Mouse (Mus musculus): ENCODE data around the gene Naa15.
"Not testable (repeated sequence)": the region's sequence is repeated elsewhere in the genome, so short reads cannot be mapped to it uniquely, and the experiment has no call there.

Naa15 gene

GRCm38 (mm10) chr3:51394881-51395280 is 20.1 kb upstream of the Naa15 start:
- DNase-seq (ENCODE audit: low spot score) = no peak

DNA sequence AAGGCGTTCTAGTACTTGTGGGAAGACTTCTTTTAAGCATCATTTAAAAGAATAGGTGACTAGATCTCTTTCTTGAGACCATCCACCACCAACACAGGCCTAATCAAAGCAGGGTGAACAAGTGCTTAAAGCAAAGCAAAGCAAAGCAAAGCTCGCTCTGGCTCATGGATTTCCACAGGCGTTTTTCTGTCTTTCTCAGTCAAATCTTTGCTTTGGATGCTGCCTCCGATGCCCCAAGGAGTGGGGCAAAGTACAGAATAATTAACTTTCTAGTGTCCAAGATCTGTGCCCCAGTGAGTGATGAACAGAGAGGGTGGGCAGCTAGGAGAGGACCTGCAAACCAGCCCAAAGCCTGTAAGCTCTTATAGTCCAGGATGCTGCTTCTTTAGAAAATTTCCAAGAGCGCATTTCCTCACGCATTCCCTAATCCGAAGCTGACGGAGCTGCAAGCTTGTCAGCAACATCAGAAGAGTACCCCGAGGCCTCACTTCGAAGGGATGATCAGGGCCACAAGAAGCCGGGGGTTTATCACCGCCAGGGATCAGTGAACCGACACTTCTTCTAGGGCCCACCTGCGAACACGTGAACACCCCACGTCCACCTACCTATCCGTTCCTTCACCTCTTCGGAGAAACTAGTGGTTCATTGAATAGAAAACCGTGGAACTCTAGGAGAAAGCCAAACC is 19.3 kb upstream of the Naa15 start:
- DNase-seq (ENCODE audit: low spot score) = no peak

DNA sequence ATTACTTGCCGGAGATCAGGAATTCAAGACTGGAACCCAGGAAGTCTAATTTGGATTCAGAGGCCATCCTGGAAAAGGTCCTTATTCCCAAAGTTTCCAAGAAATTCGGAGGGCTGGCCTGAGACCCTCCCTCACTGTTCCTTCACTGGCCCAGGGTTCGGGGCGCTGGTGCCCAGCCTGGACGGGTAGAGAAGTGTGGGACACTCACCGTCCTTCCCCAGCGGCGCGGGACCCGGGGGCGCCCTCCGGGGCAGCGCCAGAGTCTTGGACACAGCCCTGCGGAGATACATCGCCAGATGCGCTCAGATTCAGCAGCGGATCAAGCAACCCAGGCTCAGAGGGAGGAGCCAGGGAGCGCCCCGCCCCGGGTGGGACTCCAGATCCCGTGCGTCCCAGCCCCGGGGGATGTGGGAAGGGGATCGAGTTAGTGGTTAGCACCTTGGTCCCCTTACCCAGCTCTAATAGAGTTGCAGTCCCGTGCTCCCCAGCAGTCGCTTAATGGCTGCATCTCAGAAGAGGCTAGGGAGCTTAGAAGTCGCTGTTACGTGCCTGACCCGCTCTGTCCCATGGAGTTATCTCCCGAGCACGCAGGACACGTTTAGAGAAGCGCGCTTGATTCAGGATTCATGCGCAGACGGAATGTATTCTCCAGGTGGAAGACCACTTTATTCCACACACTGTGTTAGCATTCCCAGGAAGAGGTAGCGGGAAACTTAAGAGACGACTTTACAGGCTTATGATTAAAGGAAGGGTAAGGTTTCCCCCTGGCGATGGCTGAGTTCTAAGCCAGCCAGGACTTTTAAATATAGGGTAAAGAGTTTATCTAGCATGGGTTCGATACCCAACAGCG is 18.5 kb upstream of the Naa15 start, which contains the start of gene Mgarp:
Mgarp (minus strand) TSS at position 520 of the 850 bp plus-strand sequence.
- peak; percentile 59 for DNase-seq (ENCODE audit: low spot score)

GRCm38 (mm10) chr3:51397700-51398299 is 17.1 kb upstream of the Naa15 start:
- DNase-seq (ENCODE audit: low spot score) = no peak

- DNase-seq (ENCODE audit: low spot score) = no peak
Observed at GRCm38 (mm10) chr3:51398667-51399066, 16.3 kb upstream of the Naa15 start.

DNA sequence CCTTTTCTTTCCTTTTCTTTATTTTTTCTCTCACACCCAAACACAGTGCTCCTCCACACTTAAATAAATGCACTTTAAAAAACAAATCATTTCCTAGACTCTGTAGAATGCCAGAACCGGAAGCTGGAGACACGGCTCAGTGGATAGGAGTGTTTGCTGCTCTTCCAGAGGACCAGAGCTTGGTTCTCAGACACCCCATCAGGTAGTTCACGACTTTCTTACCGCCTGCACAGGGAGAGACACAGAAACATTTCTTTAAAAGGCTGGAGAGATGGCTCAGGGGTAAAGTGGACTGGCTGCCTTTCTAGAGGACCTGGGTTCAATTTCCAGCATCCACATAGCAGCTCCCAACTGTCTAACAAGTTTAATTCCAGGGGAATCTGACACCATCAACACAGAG is 15.4 kb upstream of the Naa15 start:
- DNase-seq (ENCODE audit: low spot score) = no peak

GRCm38 (mm10) chr3:51400682-51401081 is 14.3 kb upstream of the Naa15 start:
- DNase-seq (ENCODE audit: low spot score) = no peak

DNA sequence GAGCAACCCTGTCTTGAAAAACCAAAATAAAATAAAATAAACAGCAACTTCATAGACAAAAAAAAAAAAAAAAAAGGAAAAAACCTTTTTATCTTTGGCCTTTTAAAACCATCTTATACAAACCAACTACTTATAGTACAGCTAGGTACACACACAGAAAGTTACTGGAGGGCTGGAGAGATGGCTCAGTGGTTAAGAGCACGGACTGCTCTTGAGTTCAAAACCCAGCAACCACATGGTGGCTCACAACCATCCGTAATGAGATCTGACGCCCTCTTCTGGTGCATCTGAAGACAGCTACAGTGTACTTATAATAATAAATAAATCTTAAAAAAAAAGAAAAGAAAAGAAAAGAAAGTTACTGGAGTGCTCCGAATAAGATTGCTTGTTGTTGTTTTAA is 12.9 kb upstream of the Naa15 start:
- DNase-seq (ENCODE audit: low spot score) = not testable (repeated sequence)

GRCm38 (mm10) chr3:51402628-51403027 is 12.3 kb upstream of the Naa15 start:
- no peak for DNase-seq (ENCODE audit: low spot score)

GRCm38 (mm10) chr3:51407870-51408560 is 6.9 kb upstream of the Naa15 start:
- no peak for DNase-seq (ENCODE audit: low spot score)

DNA sequence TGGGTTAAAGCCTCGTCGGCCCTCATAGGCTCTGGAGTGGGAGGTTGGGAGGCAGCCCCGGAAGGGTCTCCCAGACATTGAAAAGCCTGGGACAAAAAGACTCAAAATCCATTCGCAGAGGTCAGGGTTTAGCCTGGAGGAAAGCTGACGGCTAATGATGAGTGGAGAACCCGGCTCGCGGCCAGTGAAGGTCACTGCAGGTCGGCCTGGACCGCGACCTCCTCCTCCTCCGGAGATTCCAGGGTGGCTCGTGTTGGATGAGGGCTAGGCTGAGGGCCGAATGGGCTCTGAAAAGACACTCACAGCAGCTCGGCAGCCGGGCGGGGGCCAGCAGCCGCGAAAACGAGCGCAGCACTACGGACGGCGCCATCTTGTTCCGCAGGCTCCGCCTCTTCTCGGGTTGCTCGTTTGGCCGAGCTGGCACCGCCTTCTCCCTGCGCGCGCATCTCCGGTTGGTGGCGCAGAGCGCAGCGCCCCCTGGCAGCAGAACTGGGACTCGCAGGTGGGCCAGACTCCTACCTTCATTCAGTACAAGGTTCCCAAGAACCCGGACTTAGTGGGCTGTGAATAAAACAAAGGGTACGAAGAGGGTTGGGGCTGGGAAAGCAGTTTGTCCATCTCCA is 6.3 kb upstream of the Naa15 start, which contains the start of gene Ndufc1:
Ndufc1 (minus strand) TSS at position 428 of the 623 bp plus-strand sequence.
- DNase-seq (ENCODE audit: low spot score) = peak; percentile 100

DNA sequence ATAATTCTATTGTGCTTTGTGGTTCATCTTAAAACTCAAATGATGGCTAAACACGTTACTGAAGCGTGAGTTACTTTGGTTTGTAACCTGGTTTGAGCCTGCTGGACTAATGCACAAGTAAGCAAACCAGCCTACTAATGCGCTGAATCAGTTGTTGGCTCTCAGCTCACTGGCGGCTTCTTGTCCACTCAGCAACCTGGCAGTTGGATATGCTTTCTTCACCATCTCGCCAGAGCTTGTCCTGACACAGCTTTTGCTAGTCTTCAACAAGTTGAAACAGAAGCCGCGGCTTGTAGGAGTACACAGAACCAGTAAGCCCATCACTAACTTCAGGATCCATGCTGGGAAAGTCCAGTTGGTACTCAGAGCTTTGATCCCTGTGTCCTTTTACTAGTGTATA is 2.5 kb upstream of the Naa15 start:
- no peak for DNase-seq (ENCODE audit: low spot score)

GRCm38 (mm10) chr3:51413276-51413675 is 1.7 kb upstream of the Naa15 start:
- DNase-seq (ENCODE audit: low spot score) = no peak

GRCm38 (mm10) chr3:51416073-51416363 is 1.1 kb downstream of the Naa15 start:
- no peak for DNase-seq (ENCODE audit: low spot score)

- peak; percentile 41 for DNase-seq (ENCODE audit: low spot score)
Observed at GRCm38 (mm10) chr3:51416364-51417134, 1.6 kb downstream of the Naa15 start.

DNA sequence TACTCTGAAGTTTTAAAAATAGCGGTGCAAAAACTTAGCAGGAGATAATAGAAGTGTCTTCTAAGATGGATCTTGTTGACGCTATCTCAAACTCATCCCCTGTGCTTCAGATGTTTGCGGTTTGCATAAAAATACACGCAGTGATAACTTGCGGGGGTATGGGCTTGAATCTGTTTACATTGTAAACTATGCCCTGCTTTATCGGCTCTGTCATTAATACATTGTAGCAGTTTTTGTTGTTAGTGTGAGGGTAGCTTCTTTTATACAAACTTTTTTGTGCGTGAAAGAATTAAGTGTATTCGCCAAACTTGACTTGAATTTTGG is 2.1 kb downstream of the Naa15 start:
- no peak for DNase-seq (ENCODE audit: low spot score)

DNA sequence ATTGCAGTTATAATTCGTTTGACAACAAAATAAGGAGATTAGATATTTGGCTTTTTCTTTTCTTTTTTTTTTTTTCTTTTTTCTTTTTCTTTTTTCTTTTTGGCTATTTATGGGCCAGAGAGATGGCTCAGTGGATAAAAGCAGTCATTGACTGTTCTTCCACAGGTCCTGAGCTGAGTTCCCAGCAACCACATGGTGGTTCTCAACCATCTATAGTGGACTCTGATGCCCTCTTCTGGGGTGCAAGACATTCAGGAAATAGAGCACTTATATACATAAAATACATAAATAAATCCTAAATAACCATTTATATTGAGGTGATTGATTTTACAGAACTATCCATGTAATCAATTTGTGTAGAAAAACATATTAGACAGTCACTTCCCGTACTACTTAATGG is 2.5 kb downstream of the Naa15 start:
- DNase-seq (ENCODE audit: low spot score) = no peak

- no peak for DNase-seq (ENCODE audit: low spot score)
Observed at GRCm38 (mm10) chr3:51417966-51418365, 3.0 kb downstream of the Naa15 start.

DNA sequence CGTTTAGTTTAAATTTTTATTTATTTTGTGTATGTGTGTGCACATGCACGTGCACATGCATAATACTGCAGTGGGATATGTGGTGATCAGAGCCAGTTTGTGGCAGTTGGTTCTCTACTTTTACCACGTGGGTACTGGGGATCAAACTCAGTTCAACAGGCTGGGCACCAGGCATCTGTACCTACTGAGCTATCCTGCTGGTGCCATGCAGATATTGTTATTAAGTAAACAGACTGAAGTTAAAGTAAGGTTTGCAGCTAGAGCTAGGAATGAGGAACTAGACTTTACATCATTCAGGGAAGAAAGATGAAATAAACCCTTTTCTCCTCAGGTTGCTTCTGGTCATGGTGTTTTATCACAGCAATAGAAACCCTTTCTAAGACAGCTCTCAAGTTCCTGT is 7.0 kb downstream of the Naa15 start:
- no peak for DNase-seq (ENCODE audit: low spot score)

DNA sequence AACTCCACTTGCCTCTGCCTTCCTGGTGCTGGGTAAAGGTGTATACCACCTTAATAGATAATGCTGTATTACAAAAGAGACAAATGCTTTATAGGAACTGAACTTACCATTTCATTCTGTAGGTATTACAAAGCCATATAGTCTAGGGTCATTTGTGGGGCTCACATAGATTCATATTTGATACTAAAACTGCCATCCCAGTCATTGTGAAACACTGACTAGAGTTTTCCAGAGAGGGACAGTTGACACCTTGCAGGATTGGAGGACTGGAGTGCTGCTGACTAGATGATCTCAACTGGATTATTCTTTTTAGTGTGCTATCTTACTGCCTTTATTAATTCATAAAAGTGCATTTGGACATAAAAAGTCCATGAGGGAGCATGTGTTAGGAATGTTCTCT is 10.4 kb downstream of the Naa15 start:
- no peak for DNase-seq (ENCODE audit: low spot score)

- DNase-seq (ENCODE audit: low spot score) = not testable (repeated sequence)
Observed at GRCm38 (mm10) chr3:51434364-51434763, 19.4 kb downstream of the Naa15 start.
